Mouse (Mus musculus) megakaryocyte, embryonic 14.5 days (primary cell): ENCODE results near the gene Tnks1bp1.

Experiments
- FLI1 ChIP-seq: IDR thresholded peaks from 2 replicates; pipeline ENCODE4 v1.6.1; 2012; ENCODE audit warnings: low read length, inconsistent platforms, mixed read lengths
- GATA1 ChIP-seq: IDR thresholded peaks from 3 replicates; pipeline ENCODE4 v1.6.1; 2012; ENCODE audit warnings: mixed read lengths, low read length, inconsistent platforms, borderline replicate concordance

- TF ChIP-seq GATA1 (no peak), FLI1 (no peak)
Measured at GRCm38 (mm10) chr2:85026178-85026577, 21.6 kb upstream of the Tnks1bp1 start.
